Mouse (Mus musculus): ENCODE data around the gene Nr5a2.
"Not testable (repeated sequence)": the region's sequence is repeated elsewhere in the genome, so short reads cannot be mapped to it uniquely, and the experiment has no call there.

Gene Nr5a2

DNA sequence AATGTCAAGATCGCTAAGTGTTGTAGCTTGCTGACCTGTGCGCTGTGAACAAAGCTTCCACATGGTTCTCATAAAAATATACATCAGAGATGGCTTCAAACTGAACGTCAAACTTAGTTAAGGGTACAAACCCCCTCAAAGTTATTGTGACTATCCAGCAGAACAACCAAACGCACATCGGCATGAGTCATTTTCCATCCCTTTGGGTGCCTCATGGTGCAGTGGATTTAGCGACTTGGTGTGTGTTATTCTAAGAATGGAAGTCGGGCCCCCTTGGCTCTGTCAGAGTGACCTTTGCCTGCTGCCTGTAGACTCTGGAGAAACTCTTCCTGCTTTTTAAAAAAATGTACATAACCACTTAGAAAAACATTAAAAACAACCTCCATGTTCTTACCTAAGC, 119.7 kb downstream of the Nr5a2 start:
- no peak for DNase-seq (ENCODE audit: low spot score in 2 of 2)

GRCm38 (mm10) chr1:136839202-136839601, 121.0 kb downstream of the Nr5a2 start:
- no peak for DNase-seq (ENCODE audit: low spot score in 2 of 2)

DNA sequence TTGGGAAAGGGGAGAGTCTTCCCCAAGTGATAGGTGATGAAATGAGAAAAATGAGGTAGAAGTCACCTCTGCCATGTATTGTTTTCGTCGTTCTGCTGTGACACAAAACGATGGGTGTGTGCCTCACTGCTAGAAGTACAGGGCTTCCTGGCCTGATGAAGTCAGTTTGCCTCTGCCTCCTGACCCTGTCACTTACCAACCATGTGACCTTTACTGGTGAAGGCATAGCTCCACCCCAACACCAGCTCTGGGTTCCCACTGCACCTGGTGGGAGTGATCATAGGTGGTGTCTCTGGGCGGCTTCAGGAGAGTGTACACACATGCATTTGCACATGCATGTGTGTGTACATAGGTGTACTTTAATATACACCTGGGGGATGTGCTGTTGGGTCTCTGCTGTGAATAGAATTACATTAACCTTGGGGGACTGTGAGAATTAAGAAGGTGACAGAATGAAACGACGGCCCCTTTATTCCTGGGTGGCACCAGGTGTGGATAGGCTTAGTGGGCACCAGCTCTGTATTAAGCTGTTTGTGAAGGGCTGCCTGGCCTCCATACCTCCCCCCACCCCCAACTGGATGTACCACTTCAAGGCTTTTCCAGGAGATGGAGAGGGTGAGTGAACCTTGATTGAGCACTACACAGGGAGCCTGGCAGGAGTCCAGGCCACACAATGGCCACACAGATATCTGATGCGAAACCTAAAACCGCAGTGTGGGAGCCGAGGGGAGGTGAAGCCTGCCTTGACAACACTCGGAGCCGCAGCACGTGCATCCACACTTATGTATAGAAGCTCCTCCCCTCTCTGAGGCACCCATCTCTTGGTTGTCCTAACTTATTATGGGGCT, 127.7 kb downstream of the Nr5a2 start:
- DNase-seq (ENCODE audit: low spot score in 2 of 2), result no peak

DNA sequence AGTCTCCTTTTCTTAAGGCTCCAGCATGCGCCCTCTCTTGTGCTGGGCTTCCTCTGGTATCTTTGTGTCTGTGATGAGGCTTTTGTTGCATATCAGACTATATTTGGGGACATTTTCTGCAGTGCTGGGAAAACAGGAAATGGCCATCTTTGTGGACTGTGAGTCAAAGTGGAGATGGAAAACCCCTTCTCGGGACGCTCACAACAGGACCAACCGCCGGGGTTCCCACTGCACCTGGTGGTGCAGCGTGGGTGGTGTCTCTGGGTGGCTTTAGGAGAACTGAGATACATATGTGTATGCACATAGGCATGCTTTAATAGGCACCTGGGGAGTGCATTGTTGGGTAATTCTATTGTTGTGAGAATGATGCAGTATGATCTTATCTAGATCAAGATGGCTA, 129.3 kb downstream of the Nr5a2 start:
- DNase-seq (ENCODE audit: low spot score in 2 of 2), result no peak

GRCm38 (mm10) chr1:136829931-136830330, 130.3 kb downstream of the Nr5a2 start:
- DNase-seq (ENCODE audit: low spot score in 2 of 2), result no peak

DNA sequence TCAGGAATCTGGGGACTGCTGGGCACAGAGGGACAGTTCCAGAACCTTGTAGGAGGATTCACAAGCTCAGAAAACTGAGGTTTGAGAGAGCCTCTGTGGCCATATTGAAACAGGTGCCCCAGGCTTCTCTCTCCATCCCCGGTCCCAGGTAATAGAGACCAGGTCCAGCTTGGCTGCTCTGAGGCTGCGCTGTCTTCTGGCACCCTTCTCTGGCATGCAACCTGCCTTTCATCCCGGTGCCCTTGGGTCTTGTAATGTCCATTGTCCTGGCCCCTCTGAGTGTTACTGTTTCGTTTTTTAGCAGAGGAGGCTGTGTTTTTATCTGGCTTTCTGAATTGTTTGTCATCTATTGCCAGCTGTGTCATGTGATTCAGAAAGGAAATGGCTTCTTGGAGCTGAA, 136.4 kb downstream of the Nr5a2 start:
- DNase-seq (ENCODE audit: low spot score in 2 of 2), result no peak

DNA sequence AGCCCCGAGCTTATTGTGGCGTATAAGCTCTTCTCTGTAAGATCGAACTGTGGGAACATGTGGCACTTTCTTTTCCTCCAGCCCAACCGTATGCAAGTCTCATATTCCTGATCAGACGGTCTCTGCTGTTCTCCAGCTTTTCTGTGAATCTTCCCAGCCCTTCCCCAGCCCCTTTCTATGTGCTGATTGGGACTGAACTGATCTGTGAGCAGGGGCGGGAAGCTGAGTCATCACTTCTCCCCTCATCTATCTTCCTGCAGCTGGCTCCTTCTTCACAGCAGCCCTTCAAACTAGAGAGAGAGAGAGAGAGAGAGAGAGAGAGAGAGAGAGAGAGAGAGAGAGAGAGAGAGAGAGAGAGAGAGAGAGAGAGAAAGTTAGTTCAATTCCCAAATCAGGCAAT, 159.6 kb downstream of the Nr5a2 start:
- no peak for DNase-seq (ENCODE audit: low spot score in 2 of 2)

DNA sequence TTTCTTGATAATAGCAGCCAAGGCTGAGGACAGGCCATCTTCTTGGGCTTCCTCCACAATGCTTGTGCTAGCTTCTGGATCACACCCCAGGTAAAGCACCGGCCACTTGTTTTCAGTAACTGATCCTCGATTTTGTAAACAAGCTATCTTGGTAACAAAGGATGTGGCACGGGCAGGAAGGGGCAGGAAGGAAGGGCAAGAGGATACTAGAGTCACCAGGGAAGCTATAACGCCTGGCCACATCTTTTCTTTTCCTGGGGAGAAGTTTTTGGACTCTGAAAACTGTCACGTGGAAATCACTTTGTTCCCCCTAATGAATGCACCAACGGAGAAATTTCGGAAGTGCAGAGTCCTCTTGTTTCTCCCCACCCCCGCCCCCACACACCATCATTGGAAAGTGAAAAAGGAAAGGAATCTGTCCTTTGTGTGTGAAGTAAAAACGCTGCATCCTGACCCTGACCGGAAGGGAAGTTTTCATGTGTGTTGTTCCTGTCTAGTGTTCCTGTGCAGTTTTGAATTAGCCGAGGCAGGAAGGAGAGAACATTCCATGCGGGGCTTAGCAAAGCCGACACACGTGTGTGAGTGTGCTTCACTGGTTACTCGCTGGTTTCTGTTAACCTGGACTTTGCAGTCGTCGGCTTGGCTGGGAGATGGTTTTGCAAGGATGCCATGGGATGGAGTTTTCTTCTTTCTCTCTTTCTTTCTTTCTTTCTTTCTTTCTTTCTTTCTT, 163.7 kb downstream of the Nr5a2 start:
- DNase-seq (ENCODE audit: low spot score in 2 of 2), result no peak

GRCm38 (mm10) chr1:136792957-136793883, 167.0 kb downstream of the Nr5a2 start:
- DNase-seq (ENCODE audit: low spot score in 2 of 2), result not testable (repeated sequence)
